Mouse (Mus musculus): ENCODE measurements around the gene Eme1. TPM values are rescaled to one million over a fixed set of nuclear protein-coding genes. Genes with fewer than 3 reads are reported as not detected.

Eme1 gene
- polyA plus RNA-seq, 1 experiment from 2014 or later: 47.0 TPM

- Histone ChIP-seq H3K36me3 (replicated peaks; ENCODE audit: control insufficient read depth, insufficient read depth, low read depth, low read length) (peaks cover 27% of the 10 kb centered on the region), H3K4me2 (ENCODE audit: low read depth, low read length) (no peak overlapping the region), H3K27me3 (ENCODE audit: control insufficient read depth, insufficient read depth, low read length) (no peaks in the 10 kb centered on the region), H3K4me1 (ENCODE audit: control insufficient read depth, insufficient read depth, low read length) (no peaks in the 10 kb centered on the region), H3K4me3 (ENCODE audit: low read depth, low read length) (no peak overlapping the region), H3K9me3 (replicated peaks; ENCODE audit: control insufficient read depth, low read length) (no peaks in the 10 kb centered on the region), H3K9ac (replicated peaks; ENCODE audit: low read length) (no peak overlapping the region), H3K27ac (replicated peaks; ENCODE audit: low read depth, low read length) (no peak overlapping the region)
- ATAC-seq (replicated peaks; ENCODE audit: insufficient number of reproducible peaks, low FRiP score, low TSS enrichment, low read depth): no peak
- WGBS: 88% methylated on average over 5 of the region's 5 CpGs
- no peak for DNase-seq (ENCODE audit: low spot score)
Observed at GRCm38 (mm10) chr11:94634431-94634830, 19.3 kb downstream of the Eme1 start.

DNA sequence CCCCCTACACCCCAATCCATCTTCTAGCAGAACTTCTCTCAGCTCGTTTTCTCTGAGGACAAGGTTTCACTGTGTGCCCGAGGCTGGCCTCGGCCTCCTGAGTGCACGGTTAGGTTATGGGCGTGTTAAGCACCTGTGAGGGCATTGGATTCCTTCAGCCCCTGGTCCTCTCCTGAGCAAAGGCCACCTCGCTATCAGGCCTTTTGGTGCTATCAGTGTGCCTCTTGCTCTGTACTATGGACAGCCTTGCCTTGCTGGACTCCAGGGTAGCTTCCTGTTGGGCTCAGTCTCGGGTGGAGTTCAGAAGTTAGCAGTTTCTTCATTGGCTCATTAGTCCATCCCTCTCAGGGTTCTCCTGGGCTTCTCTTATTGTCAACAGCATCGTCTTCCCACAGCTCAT lies 20.8 kb downstream of the Eme1 start:
- 85% methylated on average over 8 of the region's 8 CpGs for WGBS
- H3K27ac ChIP-seq (replicated peaks; ENCODE audit: low read depth, low read length): no peak overlapping the region
- H3K4me3 ChIP-seq (ENCODE audit: low read depth, low read length): no peak overlapping the region
- no peaks in the 10 kb centered on the region for H3K27me3 ChIP-seq (ENCODE audit: control insufficient read depth, insufficient read depth, low read length)
- no peaks in the 10 kb centered on the region for H3K4me1 ChIP-seq (ENCODE audit: control insufficient read depth, insufficient read depth, low read length)
- no peaks in the 10 kb centered on the region for H3K9me3 ChIP-seq (replicated peaks; ENCODE audit: control insufficient read depth, low read length)
- DNase-seq (ENCODE audit: low spot score): no peak
- H3K36me3 ChIP-seq (replicated peaks; ENCODE audit: control insufficient read depth, insufficient read depth, low read depth, low read length): peaks cover 22% of the 10 kb centered on the region
- H3K9ac ChIP-seq (replicated peaks; ENCODE audit: low read length): no peak overlapping the region
- ATAC-seq (replicated peaks; ENCODE audit: insufficient number of reproducible peaks, low FRiP score, low TSS enrichment, low read depth): no peak
- H3K4me2 ChIP-seq (ENCODE audit: low read depth, low read length): no peak overlapping the region

DNA sequence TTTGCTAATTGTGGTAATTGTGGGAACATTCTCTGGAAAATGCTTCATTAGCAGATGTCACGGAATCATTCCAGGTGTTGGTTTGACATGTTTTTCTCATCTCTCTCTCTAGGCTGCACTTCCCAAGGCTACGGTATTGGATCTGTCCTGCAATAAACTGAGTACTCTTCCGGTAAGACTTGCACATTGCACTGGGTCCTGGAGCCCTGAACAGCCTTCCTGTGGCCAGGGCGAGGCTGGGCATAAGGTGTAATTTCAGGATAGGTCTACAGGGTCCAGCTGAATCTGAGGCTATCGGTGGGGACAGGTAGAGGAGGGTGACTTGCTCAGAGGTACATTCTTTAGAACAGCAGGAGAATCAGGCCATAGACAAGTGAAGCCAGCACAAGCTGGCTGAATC lies 21.8 kb downstream of the Eme1 start:
- H3K9me3 ChIP-seq (replicated peaks; ENCODE audit: control insufficient read depth, low read length): no peaks in the 10 kb centered on the region
- H3K27ac ChIP-seq (replicated peaks; ENCODE audit: low read depth, low read length): no peak overlapping the region
- H3K4me3 ChIP-seq (ENCODE audit: low read depth, low read length): no peak overlapping the region
- peaks cover 20% of the 10 kb centered on the region for H3K36me3 ChIP-seq (replicated peaks; ENCODE audit: control insufficient read depth, insufficient read depth, low read depth, low read length)
- H3K27me3 ChIP-seq (ENCODE audit: control insufficient read depth, insufficient read depth, low read length): no peaks in the 10 kb centered on the region
- DNase-seq (ENCODE audit: low spot score): no peak
- WGBS: 89% methylated on average over 5 of the region's 5 CpGs
- H3K4me1 ChIP-seq (ENCODE audit: control insufficient read depth, insufficient read depth, low read length): no peaks in the 10 kb centered on the region
- no peak for ATAC-seq (replicated peaks; ENCODE audit: insufficient number of reproducible peaks, low FRiP score, low TSS enrichment, low read depth)
- no peak overlapping the region for H3K9ac ChIP-seq (replicated peaks; ENCODE audit: low read length)
- H3K4me2 ChIP-seq (ENCODE audit: low read depth, low read length): no peak overlapping the region

DNA sequence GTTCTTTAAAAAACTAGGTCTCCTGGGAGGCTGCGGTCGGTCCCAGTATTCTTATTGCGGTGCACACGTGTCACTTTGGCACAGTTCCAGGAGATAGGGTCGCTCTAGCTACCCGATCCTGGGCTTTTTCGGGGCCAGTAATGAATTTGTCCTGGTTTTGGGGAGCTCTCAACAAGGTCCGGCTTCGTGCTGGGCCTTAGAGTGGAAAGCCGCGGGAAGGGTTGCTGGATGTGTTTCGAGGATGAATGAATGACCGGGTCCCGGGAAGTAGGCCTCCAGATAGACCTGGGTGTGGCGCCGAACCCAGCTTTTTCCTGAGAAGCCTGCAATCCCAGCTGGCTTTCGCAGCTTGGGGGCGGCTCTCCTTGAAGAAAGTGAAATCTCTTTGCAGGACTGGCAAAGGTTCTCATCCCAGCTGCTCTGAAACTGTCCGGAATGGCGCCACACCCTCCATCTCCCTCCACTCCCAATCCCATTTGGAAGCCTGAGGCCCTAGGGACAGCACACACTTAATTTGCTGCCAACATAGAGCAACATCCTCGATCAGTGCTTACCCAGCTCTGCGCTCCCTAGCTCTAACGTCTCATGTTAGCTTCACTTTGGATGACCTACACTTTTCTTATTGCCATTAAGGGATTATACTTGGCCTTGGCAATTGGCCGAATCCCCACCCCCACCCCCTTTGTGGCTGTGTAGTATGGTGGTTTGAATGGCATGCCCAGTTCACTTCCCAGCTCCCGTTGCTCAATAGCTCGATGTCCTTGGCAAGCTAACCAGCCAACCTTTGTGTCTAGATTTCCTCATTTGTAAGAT lies 23.4 kb downstream of the Eme1 start:
- Histone ChIP-seq H3K36me3 (replicated peaks; ENCODE audit: control insufficient read depth, insufficient read depth, low read depth, low read length) (peaks cover 12% of the 10 kb centered on the region), H3K4me3 (ENCODE audit: low read depth, low read length) (peak overlapping the region; percentile 94), H3K9ac (replicated peaks; ENCODE audit: low read length) (peak overlapping the region; percentile 89), H3K4me2 (ENCODE audit: low read depth, low read length) (peak overlapping the region; percentile 81), H3K9me3 (replicated peaks; ENCODE audit: control insufficient read depth, low read length) (no peaks in the 10 kb centered on the region), H3K27me3 (ENCODE audit: control insufficient read depth, insufficient read depth, low read length) (no peaks in the 10 kb centered on the region), H3K4me1 (ENCODE audit: control insufficient read depth, insufficient read depth, low read length) (no peaks in the 10 kb centered on the region), H3K27ac (replicated peaks; ENCODE audit: low read depth, low read length) (no peak overlapping the region; the same call in 1 of the 2 replicates)
- WGBS: 12% methylated on average over 26 of the region's 26 CpGs
- DNase-seq (ENCODE audit: low spot score): peak; percentile 15
- ATAC-seq (replicated peaks; ENCODE audit: insufficient number of reproducible peaks, low FRiP score, low TSS enrichment, low read depth): 0 out of 2 replicates have a peak, but pooled peaks have one; percentile 13

GRCm38 (mm10) chr11:94629884-94630198 lies 23.9 kb downstream of the Eme1 start:
- H3K4me1 ChIP-seq (ENCODE audit: control insufficient read depth, insufficient read depth, low read length): no peaks in the 10 kb centered on the region
- H3K27ac ChIP-seq (replicated peaks; ENCODE audit: low read depth, low read length): no peak overlapping the region; the same call in 1 of the 2 replicates
- peak overlapping the region; percentile 89 for H3K9ac ChIP-seq (replicated peaks; ENCODE audit: low read length)
- H3K4me3 ChIP-seq (ENCODE audit: low read depth, low read length): peak overlapping the region; percentile 94
- ATAC-seq (replicated peaks; ENCODE audit: insufficient number of reproducible peaks, low FRiP score, low TSS enrichment, low read depth): peak; percentile 48; the same call in 1 of the 2 replicates
- 1% methylated on average over 25 of the region's 28 CpGs for WGBS
- peaks cover 11% of the 10 kb centered on the region for H3K36me3 ChIP-seq (replicated peaks; ENCODE audit: control insufficient read depth, insufficient read depth, low read depth, low read length)
- H3K27me3 ChIP-seq (ENCODE audit: control insufficient read depth, insufficient read depth, low read length): no peaks in the 10 kb centered on the region
- peak overlapping the region; percentile 81 for H3K4me2 ChIP-seq (ENCODE audit: low read depth, low read length)
- H3K9me3 ChIP-seq (replicated peaks; ENCODE audit: control insufficient read depth, low read length): no peaks in the 10 kb centered on the region
- no peak for DNase-seq (ENCODE audit: low spot score)

- H3K4me3 ChIP-seq (ENCODE audit: low read depth, low read length): peak within 1 kb of the TSS; percentile 94
- WGBS: 5% methylated on average over 40 of the region's 41 CpGs
- H3K4me2 ChIP-seq (ENCODE audit: low read depth, low read length): peak within 1 kb of the TSS; percentile 81
- ATAC-seq (replicated peaks; ENCODE audit: insufficient number of reproducible peaks, low FRiP score, low TSS enrichment, low read depth) (peak; percentile 95), DNase-seq (ENCODE audit: low spot score) (peak; percentile 94)
- H3K36me3 ChIP-seq (replicated peaks; ENCODE audit: control insufficient read depth, insufficient read depth, low read depth, low read length): peaks cover 6% of the 10 kb centered on the region
- H3K4me1 ChIP-seq (ENCODE audit: control insufficient read depth, insufficient read depth, low read length): no peaks in the 10 kb centered on the region
- H3K9ac ChIP-seq (replicated peaks; ENCODE audit: low read length): peak within 1 kb of the TSS; percentile 89
- H3K27ac ChIP-seq (replicated peaks; ENCODE audit: low read depth, low read length): no peak within 1 kb of the TSS; the same call in 1 of the 2 replicates
- H3K9me3 ChIP-seq (replicated peaks; ENCODE audit: control insufficient read depth, low read length): no peaks in the 10 kb centered on the region
- no peaks in the 10 kb centered on the region for H3K27me3 ChIP-seq (ENCODE audit: control insufficient read depth, insufficient read depth, low read length)
Observed at GRCm38 (mm10) chr11:94629199-94629883, 24.4 kb downstream of the Eme1 start, which contains the start of gene Lrrc59. Lrrc59 (plus strand) TSS chr11:94629767.

DNA sequence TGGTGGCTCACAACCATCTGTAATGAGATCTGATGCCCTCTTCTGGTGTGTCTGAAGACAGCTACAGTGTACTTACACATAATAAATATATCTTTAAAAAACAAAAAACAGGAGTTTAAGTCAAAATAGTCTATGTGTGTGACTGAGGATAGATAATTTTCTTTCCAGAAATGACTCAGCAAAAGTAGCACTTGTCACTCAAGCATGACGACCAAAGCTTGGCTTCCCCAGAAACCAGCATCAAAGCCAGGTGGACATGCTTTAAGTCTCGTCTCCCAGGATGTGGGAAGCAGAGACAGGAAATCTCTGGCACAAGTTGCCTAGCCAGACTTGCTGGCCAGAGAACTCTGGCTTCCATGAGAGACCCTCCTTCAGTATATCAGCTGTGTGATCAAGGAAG lies 31.6 kb downstream of the Eme1 start:
- DNase-seq (ENCODE audit: low spot score): no peak
- no peaks in the 10 kb centered on the region for H3K4me1 ChIP-seq (ENCODE audit: control insufficient read depth, insufficient read depth, low read length)
- no peak for ATAC-seq (replicated peaks; ENCODE audit: insufficient number of reproducible peaks, low FRiP score, low TSS enrichment, low read depth)
- H3K9ac ChIP-seq (replicated peaks; ENCODE audit: low read length): no peak overlapping the region
- no peaks in the 10 kb centered on the region for H3K27me3 ChIP-seq (ENCODE audit: control insufficient read depth, insufficient read depth, low read length)
- 84% methylated on average over 2 of the region's 2 CpGs for WGBS
- H3K4me3 ChIP-seq (ENCODE audit: low read depth, low read length): no peak overlapping the region
- no peaks in the 10 kb centered on the region for H3K36me3 ChIP-seq (replicated peaks; ENCODE audit: control insufficient read depth, insufficient read depth, low read depth, low read length)
- no peak overlapping the region for H3K4me2 ChIP-seq (ENCODE audit: low read depth, low read length)
- H3K27ac ChIP-seq (replicated peaks; ENCODE audit: low read depth, low read length): no peak overlapping the region
- no peaks in the 10 kb centered on the region for H3K9me3 ChIP-seq (replicated peaks; ENCODE audit: control insufficient read depth, low read length)

GRCm38 (mm10) chr11:94621458-94621852 lies 32.3 kb downstream of the Eme1 start:
- H3K9me3 ChIP-seq (replicated peaks; ENCODE audit: control insufficient read depth, low read length): no peaks in the 10 kb centered on the region
- H3K4me3 ChIP-seq (ENCODE audit: low read depth, low read length): no peak overlapping the region
- ATAC-seq (replicated peaks; ENCODE audit: insufficient number of reproducible peaks, low FRiP score, low TSS enrichment, low read depth): no peak

More at GRCm38 (mm10) chr11:94621458-94621852, 32.3 kb downstream of the Eme1 start:
- Histone ChIP-seq H3K4me1 (ENCODE audit: control insufficient read depth, insufficient read depth, low read length) (no peaks in the 10 kb centered on the region), H3K4me2 (ENCODE audit: low read depth, low read length) (no peak overlapping the region), H3K27ac (replicated peaks; ENCODE audit: low read depth, low read length) (no peak overlapping the region), H3K36me3 (replicated peaks; ENCODE audit: control insufficient read depth, insufficient read depth, low read depth, low read length) (no peaks in the 10 kb centered on the region), H3K9ac (replicated peaks; ENCODE audit: low read length) (no peak overlapping the region), H3K27me3 (ENCODE audit: control insufficient read depth, insufficient read depth, low read length) (no peaks in the 10 kb centered on the region)
- DNase-seq (ENCODE audit: low spot score): no peak

Data from embryonic facial prominence, embryonic 11.5 days (tissue).